Comparison of ENCODE assay signal across 8 mouse cellular contexts in the genomic region with DNA sequence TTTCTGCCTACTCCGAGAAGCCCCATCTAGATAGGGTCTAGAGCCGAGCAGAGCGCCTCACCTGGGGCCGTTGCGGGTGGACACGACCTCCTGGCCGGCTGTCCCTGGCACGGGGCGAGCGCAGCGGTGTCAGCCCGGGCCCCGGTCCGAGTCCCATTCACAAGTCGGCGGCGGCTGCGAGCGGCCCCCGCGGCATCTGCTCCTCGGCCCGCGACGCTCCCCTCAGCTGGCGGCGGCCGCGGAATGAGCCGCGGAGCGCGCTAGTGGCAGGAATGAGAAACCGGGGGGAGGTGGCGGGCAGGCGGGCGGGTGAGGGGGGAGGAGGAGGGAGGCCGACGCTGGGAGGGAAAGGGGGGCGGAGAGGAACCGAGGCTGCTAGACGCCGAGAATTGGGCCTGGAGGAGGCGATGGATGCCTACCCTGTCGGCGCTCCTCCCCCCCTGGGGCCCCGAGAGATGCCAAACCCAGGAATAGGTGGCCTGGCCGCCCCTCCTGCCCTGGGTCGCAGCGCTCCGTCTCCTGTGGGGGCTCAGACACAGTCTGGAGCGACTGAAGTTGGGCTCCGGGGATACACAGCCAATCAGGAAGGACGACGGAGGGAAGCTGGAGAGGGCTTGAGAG. TPM values are rescaled to one million over a fixed set of nuclear protein-coding genes. Genes with fewer than 3 reads are reported as not detected.
DNase-seq lines count a peak whose midpoint lies in the region; ATAC-seq and TF ChIP-seq lines count a peak whose summit lies in the region.

No protein-coding gene starts in this region.

- intact Hi-C loops in left cerebral cortex, postnatal 10 days (cut with DNase I), result loop anchor here (5.0 to 10.0 kb wide), 3 partner anchors 290 to 1242 kb away; no protein-coding TSS in a partner anchor

- in situ Hi-C loops in ES-E14 (cut with MboI; ENCODE audit: low sequenced_read_pairs in 2 of 2, unreplicated experiment in 2 of 2), result no loop called here

- WGBS in intestine, embryonic 14.5 days, result under 1% methylated on average over 44 of the region's 55 CpGs

- H3K36me3 ChIP-seq in ES-E14 (ENCODE audit: control insufficient read depth, insufficient read depth, low read length, poor library complexity, severe bottlenecking), result no peaks in the 10 kb centered on the region
- H3K36me3 ChIP-seq in intestine, embryonic 14.5 days (ENCODE audit: control insufficient read depth, insufficient read depth, low read length), result no peaks in the 10 kb centered on the region

- ATAC-seq in intestine, embryonic 14.5 days (replicated peaks; ENCODE audit: low FRiP score, low TSS enrichment, low read depth), result peak; percentile 72
- no peak for ATAC-seq in erythroblast, adult 5-6 weeks (replicated peaks; ENCODE audit: low FRiP score, poor library complexity, severe bottlenecking)

- H3K9me3 ChIP-seq in ES-E14 (ENCODE audit: control insufficient read depth, insufficient read depth, low read depth, low read length), result no peaks in the 10 kb centered on the region
- H3K9me3 ChIP-seq in intestine, embryonic 14.5 days (ENCODE audit: control insufficient read depth, low read length), result no peaks in the 10 kb centered on the region

- H3K4me1 ChIP-seq in ES-E14 (ENCODE audit: control insufficient read depth in 2 of 2, insufficient read depth in 2 of 2, low read length in 2 of 2, poor library complexity in 1 of 2), result no peaks in the 10 kb centered on the region
- peaks cover 12% of the 10 kb centered on the region; the same call in 1 of the 2 replicates for H3K4me1 ChIP-seq in intestine, embryonic 14.5 days (replicated peaks; ENCODE audit: control insufficient read depth, insufficient read depth, low read length)

- H3K4me2 ChIP-seq in intestine, embryonic 14.5 days (ENCODE audit: low read length), result peak overlapping the region; percentile 74

- no peak for DNase-seq in ES-E14 (ENCODE audit: low read depth, low spot score)
- DNase-seq in cerebellum, postnatal 25 days, result peak; percentile 57 to 70
- DNase-seq in frontal cortex, postnatal 36 days (ENCODE audit: low spot score in 2 of 2), result peak; percentile 68 to 73
- peak; percentile 90 for DNase-seq in intestine, embryonic 14.5 days (ENCODE audit: low spot score)
- DNase-seq in left cerebral cortex, postnatal 10 days (ENCODE audit: extremely low spot score in 1 of 2, low spot score in 2 of 2), result peak; percentile 53 to 89
- peak; percentile 87 for DNase-seq in mesoderm, embryonic 11.5 days (ENCODE audit: low read depth, low spot score)
- DNase-seq in skeletal muscle tissue, adult 2 months (ENCODE audit: low read depth, low spot score), result peak; percentile 2

- H3K27ac ChIP-seq in ES-E14 (ENCODE audit: insufficient read depth, low read depth, low read length, poor library complexity, severe bottlenecking), result no peak overlapping the region
- peak overlapping the region; percentile 96 for H3K27ac ChIP-seq in intestine, embryonic 14.5 days (ENCODE audit: low read depth)

- peak overlapping the region; percentile 56 to 61 for H3K4me3 ChIP-seq in ES-E14 (ENCODE audit: insufficient read depth in 1 of 2, low read depth in 1 of 2, low read length in 2 of 2, poor library complexity in 1 of 2, severe bottlenecking in 1 of 2)
- peak overlapping the region; percentile 82 for H3K4me3 ChIP-seq in intestine, embryonic 14.5 days (ENCODE audit: low read depth, low read length)

- peaks cover 10% of the 10 kb centered on the region; the same call in 1 of the 2 replicates for H3K27me3 ChIP-seq in intestine, embryonic 14.5 days (replicated peaks; ENCODE audit: control insufficient read depth, insufficient read depth, low read length)

- H3K9ac ChIP-seq in ES-E14 (ENCODE audit: insufficient read depth, low read depth, low read length, poor library complexity, severe bottlenecking), result no peak overlapping the region; the same call in 1 of the 2 replicates
- peak overlapping the region; percentile 98 for H3K9ac ChIP-seq in intestine, embryonic 14.5 days (ENCODE audit: low read length)

TF ChIP-seq in ES-E14, 5 proteins besides CTCF, POLR2A, EP300 and RAD21:
- no peak for TF ChIP-seq MAFK (IDR thresholded peaks at IDR 0.05; ENCODE audit: insufficient read depth, low read depth, low read length)
- no peak for TF ChIP-seq CHD2 (IDR thresholded peaks at IDR 0.05; ENCODE audit: low read depth, low read length)
- no peak for TF ChIP-seq ZC3H11A (IDR thresholded peaks at IDR 0.05; ENCODE audit: borderline replicate concordance, low read depth, low read length)

RNA-seq across cellular contexts. Expression of a gene that starts 0.5 kb away (rescaled TPM):
- total RNA-seq in ES-E14 (2012; rRNA removed), result 0.37 and 2.8 TPM in 2 replicates
- 112 and 123 TPM in 2 replicates for polyA plus RNA-seq in intestine, embryonic 14.5 days (2014; fragmentation: Nextera tagmentation; extraction: Ambion mirVana)
- total RNA-seq in left cerebral cortex, postnatal 10 days (2021), result 10 to 100 TPM; 69.3 to 83.8 TPM
- 0.21 and 0.38 TPM in 2 replicates for total RNA-seq in erythroblast, adult 5-6 weeks (2015; ENCODE audit: low replicate concordance)
- total RNA-seq in erythroblast, adult 5-6 weeks (2017; ENCODE audit: low replicate concordance), result 0.51 and 0.84 TPM in 2 replicates

Comparison
In these comparisons a context has a peak if more than half of its experiments do, and no peak if none do; other contexts are left out.
1. RNA of a gene that starts 0.5 kb away (total RNA-seq): 69.3 to 83.8 TPM in left cerebral cortex, postnatal 10 days; 0.37 to 2.8 TPM in ES-E14 and 0.21 to 0.84 TPM in erythroblast, adult 5-6 weeks; every median in the first group is over 10 times any median in the second.